Mouse (Mus musculus) midbrain, embryonic 11.5 days (tissue): ENCODE data around the gene Abi3. TPM values are rescaled to one million over a fixed set of nuclear protein-coding genes. Genes with fewer than 3 reads are reported as not detected.

Source experiments
- ATAC-seq: fragments of 200-750 bp; cut with Nextera tagmentation; 2 replicates; pipeline ENCODE4 v1.8.0; 2017; ENCODE audit warnings: moderate TSS enrichment, moderate library complexity; ENCODE audit not compliant: low FRiP score
- DNase-seq: peaks from one replicate; pipeline ENCODE4 v3.0.0; 2015; ENCODE audit warnings: low spot score; ENCODE audit errors: missing footprints
- H3K27ac ChIP-seq: fragments of 300-500 bp; sonication (generic); 2 replicates; pipeline ENCODE4 v1.5.1; 2014; ENCODE audit warnings: low read depth, low read length
- H3K27me3 ChIP-seq: fragments of 300-500 bp; sonication (generic); 2 replicates; pipeline ENCODE4 v1.6.1; 2014; ENCODE audit warnings: mild to moderate bottlenecking, low read length, moderate library complexity, mixed read lengths; ENCODE audit not compliant: control insufficient read depth, insufficient read depth
- H3K36me3 ChIP-seq: fragments of 300-500 bp; sonication (generic); 2 replicates; pipeline ENCODE4 v1.6.1; 2014; ENCODE audit warnings: mild to moderate bottlenecking, low read length, moderate library complexity, mixed read lengths; ENCODE audit not compliant: control insufficient read depth, insufficient read depth
- H3K4me1 ChIP-seq: fragments of 300-500 bp; sonication (generic); 2 replicates; pipeline ENCODE4 v1.6.1; 2014; ENCODE audit warnings: low read length; ENCODE audit not compliant: control insufficient read depth, insufficient read depth
- H3K4me2 ChIP-seq: fragments of 300-500 bp; sonication (generic); 2 replicates; pipeline ENCODE4 v1.6.1; 2014; ENCODE audit warnings: mild to moderate bottlenecking, moderate library complexity
- H3K4me3 ChIP-seq: fragments of 300-500 bp; sonication (generic); 2 replicates; pipeline ENCODE4 v1.5.1; 2014; ENCODE audit warnings: low read depth, low read length
- H3K9ac ChIP-seq: fragments of 300-500 bp; sonication (generic); 2 replicates; pipeline ENCODE4 v1.6.1; 2014; ENCODE audit warnings: low read length
- H3K9me3 ChIP-seq: fragments of 300-500 bp; sonication (generic); 2 replicates; pipeline ENCODE4 v1.6.1; 2016; ENCODE audit warnings: low read length; ENCODE audit not compliant: control insufficient read depth
- WGBS: fragments of 180-500 bp; shearing (Covaris S2); extraction: QIAGEN DNeasy Blood & Tissue Kit; methylation state at CpG from one replicate; pipeline ENCODE4 v1.1.7; 2014; 5-methylcytosine and 5-hydroxymethylcytosine counted together
- polyA plus RNA-seq: library from polyadenylated mRNA; unstranded; fragments of >200 nt; fragmentation: Nextera tagmentation; extraction: Ambion mirVana; gene quantifications from 2 replicates; pipeline ENCODE4 v1.2.1, GENCODE M21; 2014

The Abi3 gene
- polyA plus RNA-seq, 1 experiment from 2014 or later, result 1.2 TPM

DNA sequence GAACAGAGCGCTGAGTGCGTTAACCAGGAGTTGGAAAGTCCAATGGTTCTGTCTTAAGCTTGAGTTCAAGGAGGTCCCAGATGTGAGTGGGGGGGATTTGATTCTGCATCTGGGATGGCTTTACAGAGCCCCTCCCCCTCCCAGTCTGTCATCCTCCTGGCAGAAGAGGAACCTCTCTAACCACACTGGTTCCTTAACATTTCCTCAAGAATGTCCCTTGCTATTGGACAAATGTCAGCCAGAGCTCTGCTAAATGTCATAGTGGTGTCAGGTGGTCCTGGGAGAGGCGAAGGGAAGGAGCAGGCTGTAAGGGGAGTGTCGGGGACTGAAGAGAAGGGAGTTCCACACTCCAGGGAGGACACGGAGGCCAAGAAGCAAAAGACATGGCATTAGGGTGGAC is 677 bp upstream of the Abi3 start:
- Histone ChIP-seq H3K9ac (no peak overlapping the region), H3K36me3 (no peaks in the 10 kb centered on the region), H3K4me3 (no peak overlapping the region), H3K27me3 (peaks cover 5% of the 10 kb centered on the region; the same call in 1 of the 2 replicates), H3K4me1 (0 out of 2 replicates have a peak, but pooled peaks cover 5% of the 10 kb centered on the region), H3K9me3 (no peaks in the 10 kb centered on the region), H3K4me2 (no peak overlapping the region), H3K27ac (no peak overlapping the region)
- WGBS, result 76% methylated on average over 5 of the region's 5 CpGs
- DNase-seq, result peak; percentile 26
- ATAC-seq, result no peak

DNA sequence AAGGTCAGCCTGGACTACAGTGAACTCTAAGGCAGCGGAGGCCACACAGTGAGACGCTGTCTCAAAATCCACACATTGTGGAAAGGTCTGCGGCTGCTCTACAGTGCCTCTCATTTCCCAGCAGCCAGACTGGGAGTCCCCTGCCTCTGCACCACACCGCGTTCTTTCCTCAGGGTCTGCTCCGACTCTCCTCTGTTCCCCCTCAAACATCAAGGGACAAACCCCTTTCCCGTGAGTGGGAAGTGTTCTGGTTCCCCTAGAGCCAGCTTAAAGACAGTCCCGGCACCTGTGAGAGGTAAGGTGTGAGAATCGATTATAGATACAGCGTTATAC is 812 bp downstream of the Abi3 start:
- Histone ChIP-seq H3K27me3 (peaks cover 5% of the 10 kb centered on the region; the same call in 1 of the 2 replicates), H3K9ac (no peak overlapping the region), H3K4me2 (no peak overlapping the region), H3K4me1 (0 out of 2 replicates have a peak, but pooled peaks cover 5% of the 10 kb centered on the region), H3K36me3 (no peaks in the 10 kb centered on the region), H3K27ac (no peak overlapping the region), H3K4me3 (no peak overlapping the region), H3K9me3 (no peaks in the 10 kb centered on the region)
- no peak for ATAC-seq
- DNase-seq, result peak; percentile 75
- 53% methylated on average over 10 of the region's 10 CpGs for WGBS

- no peak overlapping the region for H3K27ac ChIP-seq
These were observed 1.4 kb downstream of the Abi3 start for GRCm38 (mm10) chr11:95840694-95841497.

GRCm38 (mm10) chr11:95838999-95839868 is 3.0 kb downstream of the Abi3 start:
- DNase-seq (peak; percentile 72), ATAC-seq (no peak)
- Histone ChIP-seq H3K4me1 (peaks cover 10% of the 10 kb centered on the region; the same call in 1 of the 2 replicates), H3K9ac (no peak overlapping the region), H3K4me2 (no peak overlapping the region), H3K27ac (no peak overlapping the region), H3K27me3 (peaks cover 26% of the 10 kb centered on the region), H3K4me3 (no peak overlapping the region), H3K36me3 (no peaks in the 10 kb centered on the region), H3K9me3 (no peaks in the 10 kb centered on the region)
- WGBS, result 72% methylated on average over 8 of the region's 8 CpGs

More at GRCm38 (mm10) chr11:95840694-95841497, 1.4 kb downstream of the Abi3 start:
- Histone ChIP-seq H3K9me3 (no peaks in the 10 kb centered on the region), H3K9ac (no peak overlapping the region), H3K4me3 (no peak overlapping the region), H3K27me3 (peaks cover 10% of the 10 kb centered on the region), H3K4me1 (0 out of 2 replicates have a peak, but pooled peaks cover 5% of the 10 kb centered on the region), H3K36me3 (no peaks in the 10 kb centered on the region), H3K4me2 (no peak overlapping the region)
- DNase-seq, result peak; percentile 79
- ATAC-seq, result no peak
- 79% methylated on average over 5 of the region's 5 CpGs for WGBS

GRCm38 (mm10) chr11:95838598-95838997 is 3.7 kb downstream of the Abi3 start:
- Histone ChIP-seq H3K4me1 (peaks cover 15% of the 10 kb centered on the region; the same call in 1 of the 2 replicates), H3K4me3 (no peak overlapping the region), H3K4me2 (no peak overlapping the region), H3K9me3 (no peaks in the 10 kb centered on the region), H3K27ac (no peak overlapping the region), H3K36me3 (no peaks in the 10 kb centered on the region), H3K9ac (no peak overlapping the region), H3K27me3 (peaks cover 33% of the 10 kb centered on the region)
- 82% methylated on average over 4 of the region's 4 CpGs for WGBS
- no peak for ATAC-seq
- DNase-seq, result peak; percentile 45

DNA sequence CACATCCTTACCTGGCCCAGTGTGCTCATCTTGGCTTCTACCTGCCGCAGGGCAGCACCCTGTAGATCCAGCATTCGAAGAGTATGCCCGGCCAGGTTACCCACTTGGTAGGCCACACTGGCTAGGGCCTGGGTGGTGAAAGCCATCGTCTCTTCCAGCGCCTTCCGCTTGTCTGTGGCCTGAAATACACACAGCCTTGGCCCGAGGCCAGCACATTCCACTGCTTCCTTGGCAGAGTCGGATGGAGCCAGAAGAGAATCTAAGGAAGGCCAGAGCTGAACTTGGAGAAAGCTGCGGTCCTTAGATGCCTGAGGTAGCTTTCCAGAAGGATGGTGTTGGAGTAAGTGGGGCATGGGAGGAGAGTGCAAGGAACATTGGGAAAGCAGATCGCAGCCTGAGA is 5.2 kb downstream of the Abi3 start, which contains the start of gene Gngt2:
Gene Gngt2, plus strand, starts transcription at position 158 of the 400 bp plus-strand sequence.
- WGBS, result 84% methylated on average over 10 of the region's 10 CpGs
- Histone ChIP-seq H3K27me3 (peaks cover 48% of the 10 kb centered on the region), H3K9ac (no peak within 1 kb of the TSS), H3K4me3 (no peak within 1 kb of the TSS), H3K9me3 (no peaks in the 10 kb centered on the region), H3K4me2 (no peak within 1 kb of the TSS), H3K27ac (no peak within 1 kb of the TSS), H3K4me1 (peaks cover 14% of the 10 kb centered on the region; the same call in 1 of the 2 replicates), H3K36me3 (no peaks in the 10 kb centered on the region)
- ATAC-seq (no peak), DNase-seq (peak; percentile 64)

- no peak overlapping the region for H3K27ac ChIP-seq
- no peaks in the 10 kb centered on the region for H3K9me3 ChIP-seq
- ATAC-seq (no peak), DNase-seq (peak; percentile 77)
- 83% methylated on average over 6 of the region's 6 CpGs for WGBS
- H3K4me1 ChIP-seq, result peaks cover 10% of the 10 kb centered on the region; the same call in 1 of the 2 replicates
- no peak overlapping the region for H3K4me2 ChIP-seq
- H3K27me3 ChIP-seq, result peaks cover 50% of the 10 kb centered on the region
- H3K36me3 ChIP-seq, result no peaks in the 10 kb centered on the region
- no peak overlapping the region for H3K9ac ChIP-seq
- H3K4me3 ChIP-seq, result no peak overlapping the region
These were observed 5.8 kb downstream of the Abi3 start for GRCm38 (mm10) chr11:95836433-95836832.

GRCm38 (mm10) chr11:95835832-95836231 is 6.4 kb downstream of the Abi3 start:
- Histone ChIP-seq H3K4me1 (peaks cover 13% of the 10 kb centered on the region), H3K4me3 (no peak overlapping the region), H3K36me3 (no peaks in the 10 kb centered on the region), H3K27me3 (peaks cover 56% of the 10 kb centered on the region), H3K4me2 (no peak overlapping the region), H3K9ac (no peak overlapping the region), H3K27ac (no peak overlapping the region), H3K9me3 (no peaks in the 10 kb centered on the region)
- WGBS, result 44% methylated on average over 6 of the region's 6 CpGs
- DNase-seq (peak; percentile 75), ATAC-seq (no peak)
